Mouse (Mus musculus): ENCODE data around the gene Tbxa2r. TPM values are rescaled to one million over a fixed set of nuclear protein-coding genes. Genes with fewer than 3 reads are reported as not detected.

Tbxa2r gene
- polyA plus RNA-seq, 1 experiment from 2014 or later, result 10.8 TPM

DNA sequence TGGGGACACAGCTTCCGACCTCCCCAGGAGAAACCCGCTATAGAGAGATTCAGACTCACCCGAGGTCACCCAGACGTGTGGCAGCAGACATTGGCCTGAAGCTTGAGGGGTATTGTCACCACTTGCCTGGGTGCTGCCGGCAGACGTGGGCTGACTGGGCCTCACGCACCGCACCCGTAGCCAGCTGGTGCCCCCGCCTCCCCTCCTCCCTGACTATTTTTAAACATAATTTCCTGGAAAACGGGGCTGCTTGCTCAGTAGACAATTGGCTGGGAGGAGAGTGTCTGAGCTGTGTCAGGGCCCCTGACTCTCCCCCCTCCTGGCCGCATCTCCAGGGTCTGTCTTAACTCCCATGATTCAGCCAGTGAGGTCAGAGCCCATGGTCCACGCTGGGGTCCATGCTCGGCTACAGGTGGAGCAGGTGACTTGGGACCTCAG lies 25.7 kb upstream of the Tbxa2r start:
- peaks cover 32% of the 10 kb centered on the region for H3K36me3 ChIP-seq
- 30% methylated on average over 14 of the region's 14 CpGs for WGBS
- peak overlapping the region; percentile 30 for H3K4me3 ChIP-seq
- no peaks in the 10 kb centered on the region for H3K27me3 ChIP-seq (ENCODE audit: insufficient read depth, poor library complexity, severe bottlenecking)
- no peaks in the 10 kb centered on the region for H3K9me3 ChIP-seq
- H3K4me1 ChIP-seq, result peaks cover 74% of the 10 kb centered on the region
- H3K27ac ChIP-seq, result peak overlapping the region; percentile 79
- DNase-seq (ENCODE audit: low spot score), result peak; percentile 91

DNA sequence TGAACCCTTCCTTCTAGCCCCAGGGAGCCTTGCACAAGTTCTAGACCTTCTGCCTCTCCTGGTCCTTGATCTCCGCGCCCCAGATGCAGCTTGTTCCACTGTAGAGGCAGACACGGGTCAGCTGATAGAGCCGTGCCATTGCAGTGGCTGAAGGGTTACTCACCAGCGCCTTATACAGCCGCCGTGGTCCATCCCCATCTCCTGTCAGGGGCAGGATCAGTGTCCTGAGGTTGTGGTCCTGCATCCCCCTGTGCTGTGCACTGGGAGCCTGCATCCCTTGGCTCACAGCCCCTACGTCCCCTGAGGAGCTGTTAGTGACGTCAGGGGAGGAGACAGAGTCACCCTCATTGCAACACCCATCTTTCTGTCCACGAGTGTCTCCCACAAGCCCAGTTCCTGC lies 25.3 kb upstream of the Tbxa2r start:
- WGBS, result 60% methylated on average over 10 of the region's 10 CpGs
- Histone ChIP-seq H3K27ac (peak overlapping the region; percentile 79), H3K27me3 (ENCODE audit: insufficient read depth, poor library complexity, severe bottlenecking) (no peaks in the 10 kb centered on the region), H3K36me3 (peaks cover 36% of the 10 kb centered on the region), H3K4me1 (peaks cover 69% of the 10 kb centered on the region), H3K9me3 (no peaks in the 10 kb centered on the region), H3K4me3 (peak overlapping the region; percentile 30)
- DNase-seq (ENCODE audit: low spot score), result no peak

DNA sequence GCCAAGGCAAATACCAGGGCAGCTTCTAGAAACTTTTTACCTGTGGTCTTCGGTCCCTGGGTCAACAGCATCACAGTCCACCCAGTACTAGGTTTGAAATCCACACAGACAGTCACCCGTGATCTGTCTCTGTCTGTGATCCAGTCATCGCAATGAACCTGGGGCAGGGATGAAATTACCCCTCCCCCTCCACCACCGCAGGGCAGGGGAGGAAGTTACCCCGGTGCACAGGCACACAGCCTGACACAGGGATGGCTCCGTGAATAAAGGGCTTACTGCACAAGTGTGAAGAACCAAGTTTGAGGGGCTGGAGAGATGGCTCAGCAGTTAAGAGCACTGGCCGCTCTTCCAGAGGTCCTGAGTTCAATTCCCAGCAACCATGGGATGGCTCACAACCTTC lies 24.8 kb upstream of the Tbxa2r start:
- 72% methylated on average over 7 of the region's 7 CpGs for WGBS
- Histone ChIP-seq H3K4me3 (0 out of 2 replicates have a peak overlapping the region, but pooled peaks have one; percentile 30), H3K9me3 (no peaks in the 10 kb centered on the region), H3K27me3 (ENCODE audit: insufficient read depth, poor library complexity, severe bottlenecking) (no peaks in the 10 kb centered on the region), H3K27ac (peak overlapping the region; percentile 79; the same call in 1 of the 2 replicates), H3K36me3 (peaks cover 35% of the 10 kb centered on the region), H3K4me1 (peaks cover 64% of the 10 kb centered on the region)
- DNase-seq (ENCODE audit: low spot score), result no peak

DNA sequence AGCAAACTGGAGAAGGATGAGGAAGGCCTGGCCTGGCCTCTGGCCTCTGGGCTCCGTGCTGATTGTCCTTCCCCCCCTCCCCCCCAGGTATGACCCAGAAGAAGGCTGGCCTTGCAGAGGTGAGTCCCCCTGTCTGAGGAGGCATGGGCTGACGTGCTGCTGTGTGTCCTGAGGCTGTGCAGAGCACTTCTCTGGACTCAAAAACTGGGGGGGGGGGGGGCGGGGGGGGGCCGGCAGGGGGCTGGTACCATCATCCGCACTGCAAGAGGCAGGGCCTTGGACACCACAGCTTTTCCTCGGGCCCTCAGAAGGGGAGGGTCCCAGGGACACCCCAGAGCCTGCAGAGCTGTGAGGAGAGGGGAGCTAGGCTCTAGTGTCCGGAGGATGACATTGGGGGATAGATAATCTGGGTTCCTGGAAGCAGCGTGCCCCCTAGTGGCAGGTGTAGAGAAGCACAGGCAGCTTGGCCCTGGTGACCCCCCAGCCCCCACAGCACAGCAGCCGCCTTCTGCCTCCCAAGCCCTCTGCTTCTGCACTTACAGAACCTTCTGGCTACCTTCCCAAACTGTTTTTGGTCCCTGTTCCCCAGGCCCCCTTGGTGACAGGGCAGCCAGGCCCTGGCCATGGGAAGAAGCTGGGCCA lies 23.8 kb upstream of the Tbxa2r start:
- Histone ChIP-seq H3K27me3 (ENCODE audit: insufficient read depth, poor library complexity, severe bottlenecking) (no peaks in the 10 kb centered on the region), H3K4me1 (peaks cover 55% of the 10 kb centered on the region), H3K36me3 (peaks cover 44% of the 10 kb centered on the region), H3K4me3 (no peak overlapping the region; the same call in 1 of the 2 replicates), H3K27ac (no peak overlapping the region), H3K9me3 (no peaks in the 10 kb centered on the region)
- DNase-seq (ENCODE audit: low spot score), result no peak
- 24% methylated on average over 9 of the region's 9 CpGs for WGBS

DNA sequence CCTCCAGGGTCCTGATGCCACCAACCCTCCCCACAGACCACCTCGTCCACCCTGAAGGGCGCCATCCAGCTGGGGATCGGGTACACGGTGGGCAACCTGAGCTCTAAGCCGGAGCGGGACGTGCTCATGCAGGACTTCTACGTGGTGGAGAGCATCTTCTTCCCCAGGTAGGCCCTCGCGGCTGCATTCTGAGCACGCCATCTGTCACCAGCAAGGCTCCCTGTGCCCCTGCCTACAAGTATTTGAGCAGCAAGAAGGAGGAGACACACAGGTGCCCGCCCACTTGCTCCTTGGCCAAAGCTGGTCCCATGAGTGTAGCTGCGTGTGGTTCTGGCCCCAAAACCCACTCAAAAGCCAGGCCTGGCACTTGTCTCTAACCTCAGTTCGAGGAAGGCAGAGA lies 22.9 kb upstream of the Tbxa2r start:
- Histone ChIP-seq H3K4me3 (no peak overlapping the region), H3K4me1 (peaks cover 45% of the 10 kb centered on the region), H3K36me3 (peaks cover 54% of the 10 kb centered on the region), H3K27me3 (ENCODE audit: insufficient read depth, poor library complexity, severe bottlenecking) (no peaks in the 10 kb centered on the region), H3K27ac (no peak overlapping the region), H3K9me3 (no peaks in the 10 kb centered on the region)
- DNase-seq (ENCODE audit: low spot score), result no peak
- WGBS, result 90% methylated on average over 14 of the region's 14 CpGs

DNA sequence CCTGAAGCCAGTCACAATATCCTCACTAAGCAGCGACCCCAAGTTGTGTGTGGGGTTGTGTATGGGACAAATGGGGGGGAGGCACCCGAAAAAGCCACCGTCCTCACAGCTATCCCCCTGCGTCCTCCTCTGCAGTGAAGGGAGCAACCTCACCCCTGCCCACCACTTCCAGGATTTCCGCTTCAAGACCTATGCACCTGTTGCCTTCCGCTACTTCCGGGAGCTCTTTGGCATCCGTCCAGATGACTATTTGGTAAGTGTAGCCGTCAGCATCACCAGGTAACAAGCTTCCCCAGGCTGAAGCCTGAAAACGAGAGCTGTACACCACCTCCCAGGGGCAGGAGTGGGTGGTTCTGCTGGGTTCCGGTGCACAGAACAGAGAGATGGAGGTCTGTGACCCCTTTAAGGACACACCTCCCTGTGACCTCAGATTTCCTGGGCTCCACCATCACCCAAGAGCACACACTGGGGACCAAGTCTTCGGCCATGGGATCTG lies 22.3 kb upstream of the Tbxa2r start:
- H3K36me3 ChIP-seq, result peaks cover 59% of the 10 kb centered on the region
- H3K4me3 ChIP-seq, result no peak overlapping the region
- DNase-seq (ENCODE audit: low spot score), result no peak
- no peaks in the 10 kb centered on the region for H3K27me3 ChIP-seq (ENCODE audit: insufficient read depth, poor library complexity, severe bottlenecking)
- H3K9me3 ChIP-seq, result no peaks in the 10 kb centered on the region
- peaks cover 40% of the 10 kb centered on the region for H3K4me1 ChIP-seq
- WGBS, result 90% methylated on average over 12 of the region's 12 CpGs
- no peak overlapping the region for H3K27ac ChIP-seq

DNA sequence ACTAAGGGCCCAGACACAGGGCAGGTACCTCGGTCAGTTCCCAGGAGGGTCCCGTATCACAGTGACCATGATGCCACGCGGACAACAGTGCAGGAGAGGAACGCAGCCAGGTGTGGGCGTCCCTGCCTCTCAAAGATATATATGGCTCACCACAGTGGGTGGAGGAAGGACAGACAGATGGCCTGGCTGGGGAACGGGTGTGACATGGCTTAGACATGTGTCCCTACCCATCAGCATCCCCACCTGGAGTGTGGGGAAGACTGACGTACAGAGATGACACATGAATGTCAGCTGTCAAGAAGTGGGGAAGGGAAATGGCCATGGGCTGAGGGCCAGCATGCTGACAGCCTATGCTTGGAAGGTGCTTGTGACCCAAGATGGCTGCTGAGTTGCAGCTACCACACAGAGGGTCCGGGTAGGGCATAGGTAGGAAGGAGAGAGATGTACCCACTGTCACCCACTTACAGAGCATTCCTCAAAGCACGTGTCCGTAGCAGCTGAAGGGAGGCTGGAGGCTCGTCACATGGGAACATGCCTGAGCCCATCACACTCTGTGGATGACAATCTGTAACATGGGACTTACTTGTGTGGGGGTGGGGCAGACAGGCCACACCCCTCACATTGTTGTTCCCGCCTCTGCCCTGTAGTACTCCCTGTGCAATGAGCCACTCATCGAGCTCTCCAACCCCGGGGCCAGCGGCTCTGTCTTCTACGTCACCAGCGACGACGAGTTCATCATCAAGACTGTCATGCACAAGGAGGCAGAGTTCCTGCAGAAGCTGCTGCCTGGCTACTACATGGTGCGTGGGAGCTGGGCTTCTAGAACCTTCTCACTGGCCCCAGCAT lies 21.5 kb upstream of the Tbxa2r start:
- Histone ChIP-seq H3K36me3 (peaks cover 68% of the 10 kb centered on the region), H3K9me3 (no peaks in the 10 kb centered on the region)

DNA sequence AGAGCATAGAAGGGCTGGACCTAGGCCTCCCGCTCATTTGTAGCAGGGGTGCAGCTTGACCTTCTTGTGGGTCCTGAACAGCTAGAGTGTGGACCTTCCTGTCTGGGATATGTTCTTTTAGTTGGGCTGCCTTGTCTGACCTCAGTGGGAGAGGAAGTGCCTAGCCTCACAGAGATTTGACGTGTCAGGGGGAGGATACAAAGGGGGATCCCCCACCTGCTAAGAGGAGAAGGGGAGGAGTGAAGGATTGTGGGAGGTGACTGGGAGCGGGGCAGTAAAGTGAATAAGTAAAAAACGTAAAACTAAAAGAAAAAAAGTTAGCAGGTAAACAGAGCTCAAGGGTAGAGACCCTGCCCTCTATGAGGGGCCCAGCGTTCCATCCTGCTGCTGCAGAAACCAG lies 19.0 kb upstream of the Tbxa2r start:
- H3K4me3 ChIP-seq, result no peak overlapping the region
- H3K27me3 ChIP-seq (ENCODE audit: insufficient read depth, poor library complexity, severe bottlenecking), result no peaks in the 10 kb centered on the region
- peaks cover 92% of the 10 kb centered on the region for H3K36me3 ChIP-seq
- H3K9me3 ChIP-seq, result no peaks in the 10 kb centered on the region
- H3K4me1 ChIP-seq, result peaks cover 16% of the 10 kb centered on the region
- H3K27ac ChIP-seq, result no peak overlapping the region
- no peak for DNase-seq (ENCODE audit: low spot score)
- WGBS, result 90% methylated on average over 5 of the region's 5 CpGs

More for the DNA sequence above, 21.5 kb upstream of the Tbxa2r start:
- 91% methylated on average over 21 of the region's 21 CpGs for WGBS
- Histone ChIP-seq H3K27ac (no peak overlapping the region), H3K4me1 (peaks cover 31% of the 10 kb centered on the region), H3K27me3 (ENCODE audit: insufficient read depth, poor library complexity, severe bottlenecking) (no peaks in the 10 kb centered on the region), H3K4me3 (no peak overlapping the region)
- DNase-seq (ENCODE audit: low spot score), result no peak

DNA sequence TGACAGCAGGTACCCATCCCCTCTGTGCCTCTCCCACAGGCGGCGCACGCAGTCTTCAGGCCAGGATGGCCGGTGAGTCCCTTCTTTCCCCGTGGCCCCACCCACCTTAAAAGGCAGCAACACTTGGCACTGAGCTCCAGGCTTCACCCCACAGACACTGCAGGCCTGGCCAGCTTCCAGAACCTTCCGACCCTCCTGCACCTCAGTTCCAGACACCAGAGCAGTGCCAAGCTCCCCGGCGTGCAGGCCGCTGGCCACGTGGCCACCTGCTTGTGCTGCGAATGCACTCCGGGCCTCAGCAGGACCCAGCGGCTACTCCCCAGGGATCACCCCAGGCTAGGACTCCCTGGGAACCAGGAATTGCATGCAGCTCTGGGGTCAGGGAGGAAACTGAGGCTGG lies 14.9 kb upstream of the Tbxa2r start:
- 94% methylated on average over 13 of the region's 13 CpGs for WGBS
- Histone ChIP-seq H3K9me3 (no peaks in the 10 kb centered on the region), H3K36me3 (peaks cover 87% of the 10 kb centered on the region), H3K4me1 (peaks cover 36% of the 10 kb centered on the region), H3K27me3 (ENCODE audit: insufficient read depth, poor library complexity, severe bottlenecking) (no peaks in the 10 kb centered on the region), H3K27ac (no peak overlapping the region), H3K4me3 (no peak overlapping the region)
- DNase-seq (ENCODE audit: low spot score), result no peak

DNA sequence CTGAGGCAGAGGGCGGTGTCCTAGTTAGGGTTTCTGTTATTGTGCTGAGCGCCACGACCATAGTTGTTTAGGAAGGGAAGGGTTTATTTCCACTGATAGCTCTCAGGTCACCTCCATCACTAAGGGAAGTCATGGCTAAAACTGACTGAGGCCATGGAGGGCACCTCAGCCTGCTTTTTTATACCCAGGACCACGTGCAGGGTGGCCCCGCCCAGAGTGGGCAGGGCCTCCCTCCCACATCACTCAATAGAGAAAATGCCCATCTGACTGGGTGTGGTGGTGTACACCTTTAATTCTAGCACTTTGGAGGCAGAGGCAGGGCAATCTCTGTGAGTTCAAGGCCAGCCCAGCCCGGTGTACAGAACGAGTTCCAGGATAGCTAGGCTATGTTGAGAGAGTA lies 14.3 kb upstream of the Tbxa2r start:
- Histone ChIP-seq H3K27me3 (ENCODE audit: insufficient read depth, poor library complexity, severe bottlenecking) (no peaks in the 10 kb centered on the region), H3K27ac (no peak overlapping the region), H3K9me3 (no peaks in the 10 kb centered on the region), H3K4me1 (peaks cover 42% of the 10 kb centered on the region), H3K36me3 (peaks cover 81% of the 10 kb centered on the region), H3K4me3 (no peak overlapping the region)
- 81% methylated on average over 7 of the region's 7 CpGs for WGBS
- DNase-seq (ENCODE audit: low spot score), result no peak

DNA sequence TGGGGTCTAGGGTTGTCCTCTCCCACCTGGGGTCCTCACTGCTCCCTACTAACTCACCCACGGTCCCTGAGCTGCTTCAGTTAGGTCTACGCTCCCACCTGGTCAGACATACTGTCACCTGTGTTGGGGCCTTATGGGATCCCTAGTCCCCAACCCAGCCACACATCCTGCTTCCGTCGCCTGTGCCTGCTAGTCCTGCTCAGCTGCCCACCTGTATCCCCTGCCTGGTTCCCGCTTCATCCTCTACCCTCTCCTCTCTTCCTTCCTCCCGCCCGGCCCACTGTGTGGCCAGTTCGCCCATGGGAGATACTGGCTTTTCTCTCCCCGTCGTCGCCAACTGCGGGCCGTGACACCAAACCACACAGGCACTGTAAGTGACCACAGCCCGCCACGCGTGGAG lies 12.9 kb upstream of the Tbxa2r start:
- Histone ChIP-seq H3K27ac (no peak overlapping the region), H3K9me3 (no peaks in the 10 kb centered on the region), H3K4me3 (no peak overlapping the region), H3K36me3 (peaks cover 67% of the 10 kb centered on the region), H3K27me3 (ENCODE audit: insufficient read depth, poor library complexity, severe bottlenecking) (no peaks in the 10 kb centered on the region), H3K4me1 (peaks cover 50% of the 10 kb centered on the region)
- 89% methylated on average over 16 of the region's 16 CpGs for WGBS
- DNase-seq (ENCODE audit: low spot score), result no peak

DNA sequence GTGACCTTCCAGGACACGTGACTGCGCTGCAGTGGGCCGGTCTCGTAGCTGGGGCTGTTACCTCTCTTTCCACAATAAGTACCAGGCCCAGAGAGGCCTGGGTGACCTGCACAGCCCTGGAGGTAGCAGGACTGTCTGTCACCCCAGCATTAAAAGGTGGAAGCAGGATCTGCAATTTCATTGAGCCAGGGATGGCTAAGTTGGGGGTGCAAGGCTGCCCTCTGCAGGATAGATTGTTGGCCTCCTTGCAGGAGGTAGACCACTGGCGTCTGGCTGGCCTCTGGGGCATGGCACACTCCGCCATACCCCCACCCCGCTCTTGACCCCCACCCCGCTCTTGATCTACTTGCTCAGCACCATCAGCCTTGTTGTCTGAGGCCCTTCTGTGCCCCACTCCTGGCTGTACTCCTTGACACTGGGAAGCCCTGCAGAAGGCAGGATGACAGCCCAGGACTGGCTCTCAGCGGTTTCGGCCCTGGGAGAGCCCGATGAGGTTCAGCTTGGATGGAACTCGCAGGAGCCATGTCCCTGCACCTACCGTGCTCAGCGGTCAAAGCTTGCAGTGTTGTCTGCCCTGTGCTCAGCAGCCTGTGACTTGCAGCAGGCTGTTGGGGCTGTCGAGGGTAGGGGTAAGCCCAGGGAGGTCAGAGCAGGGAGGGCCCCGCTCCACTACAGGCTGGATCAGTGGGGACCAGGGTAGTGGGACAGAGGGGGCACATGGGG lies 12.0 kb upstream of the Tbxa2r start:
- WGBS, result 42% methylated on average over 16 of the region's 16 CpGs
- H3K36me3 ChIP-seq, result peaks cover 58% of the 10 kb centered on the region
- no peak for DNase-seq (ENCODE audit: low spot score)

More for the DNA sequence above, 12.0 kb upstream of the Tbxa2r start:
- no peaks in the 10 kb centered on the region for H3K27me3 ChIP-seq (ENCODE audit: insufficient read depth, poor library complexity, severe bottlenecking)
- H3K4me1 ChIP-seq, result peaks cover 54% of the 10 kb centered on the region
- H3K9me3 ChIP-seq, result no peaks in the 10 kb centered on the region
- H3K27ac ChIP-seq, result peak overlapping the region; percentile 75
- peak overlapping the region; percentile 49 for H3K4me3 ChIP-seq
